Mouse (Mus musculus): Measurements from ENCODE around the gene Ccdc87. TPM values are rescaled to one million over a fixed set of nuclear protein-coding genes. Genes with fewer than 3 reads are reported as not detected.

Gene Ccdc87
- not detected for polyA plus RNA-seq (2017; shearing (Covaris generic))

GRCm38 (mm10) chr19:4839149-4839548, at the start of gene Ccdc87, which contains the start of gene Ccs:
Ccdc87 (plus strand) TSS chr19:4839366.
Ccs (minus strand) TSS chr19:4839332.

DNA sequence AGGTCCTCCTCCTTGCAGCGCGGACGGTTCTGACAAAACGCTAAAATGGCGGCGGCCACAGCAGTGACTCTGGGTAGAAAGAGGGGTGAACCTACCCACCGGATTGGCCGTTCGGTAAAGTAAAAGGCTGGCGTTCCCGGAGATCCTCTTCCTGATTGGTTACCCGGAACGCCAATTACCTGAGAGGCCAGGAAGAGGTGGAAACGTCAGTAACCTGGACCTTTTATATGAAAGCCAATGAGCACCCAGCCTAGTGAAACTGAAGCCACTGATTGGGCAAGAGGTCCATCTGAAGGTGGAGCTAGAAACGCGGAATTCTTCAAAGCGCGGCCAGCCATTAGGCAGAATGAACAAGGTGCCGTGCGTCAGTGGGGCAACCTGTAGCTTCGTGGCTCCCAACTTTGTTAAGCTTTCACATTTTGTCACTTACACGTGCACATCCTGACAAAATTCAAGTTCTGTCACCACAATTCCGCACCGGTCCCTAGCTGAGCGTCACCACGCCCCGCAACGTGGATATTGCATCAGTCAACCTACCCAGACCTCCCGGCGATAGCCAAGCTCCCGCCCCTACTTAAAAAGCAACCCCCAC, 45.2 kb upstream of the Ccdc87 start, which contains the start of gene Rbm4:
TSS of gene Rbm4 (minus strand) at position 71 of the 592 bp plus-strand sequence.

DNA sequence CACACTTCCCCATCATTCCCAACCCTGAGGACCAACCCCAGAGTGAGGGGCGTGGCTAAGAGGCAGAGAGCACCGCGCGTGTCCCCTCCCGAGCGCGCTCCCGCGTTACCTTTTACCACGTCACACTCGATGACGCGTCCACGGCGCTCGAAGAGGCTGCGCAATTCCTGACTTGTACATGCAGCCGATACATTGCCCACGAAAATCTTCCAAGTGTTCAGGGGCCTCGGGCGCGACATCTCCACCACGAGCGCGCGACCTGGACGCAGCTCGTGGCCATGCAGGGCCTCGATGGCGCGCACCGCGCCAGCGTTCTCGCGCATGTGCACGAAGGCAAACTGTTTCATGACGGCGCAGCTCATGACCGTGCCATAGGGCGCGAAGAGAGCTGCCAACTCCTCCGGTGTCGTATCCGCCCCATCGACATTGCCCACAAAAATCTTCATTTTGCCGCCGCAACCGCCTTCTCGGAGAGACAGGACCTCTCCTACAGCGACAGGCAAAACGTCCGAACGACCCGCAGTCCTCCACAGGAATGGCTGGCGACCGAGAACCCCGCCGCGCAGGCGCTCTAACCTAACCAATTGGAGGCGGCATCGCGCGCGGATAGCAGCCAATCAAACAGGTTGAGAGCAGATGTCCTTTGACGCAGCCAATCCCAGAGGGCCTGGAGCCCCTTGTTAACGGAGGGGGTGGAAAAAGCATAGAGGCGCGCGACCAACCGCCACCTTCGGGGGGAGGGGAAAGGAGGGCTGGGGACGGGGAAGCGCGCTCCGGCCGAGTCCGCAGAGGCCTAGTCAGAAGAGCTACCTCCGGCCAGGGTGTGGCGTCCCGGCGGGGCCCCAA, 27.9 kb upstream of the Ccdc87 start, which contains the start of the genes Gm21992 and Rbm14:
TSS of gene Gm21992 (minus strand) at position 550 of the 846 bp plus-strand sequence.
TSS of gene Rbm14 (minus strand) at position 572 of the 846 bp plus-strand sequence.

DNA sequence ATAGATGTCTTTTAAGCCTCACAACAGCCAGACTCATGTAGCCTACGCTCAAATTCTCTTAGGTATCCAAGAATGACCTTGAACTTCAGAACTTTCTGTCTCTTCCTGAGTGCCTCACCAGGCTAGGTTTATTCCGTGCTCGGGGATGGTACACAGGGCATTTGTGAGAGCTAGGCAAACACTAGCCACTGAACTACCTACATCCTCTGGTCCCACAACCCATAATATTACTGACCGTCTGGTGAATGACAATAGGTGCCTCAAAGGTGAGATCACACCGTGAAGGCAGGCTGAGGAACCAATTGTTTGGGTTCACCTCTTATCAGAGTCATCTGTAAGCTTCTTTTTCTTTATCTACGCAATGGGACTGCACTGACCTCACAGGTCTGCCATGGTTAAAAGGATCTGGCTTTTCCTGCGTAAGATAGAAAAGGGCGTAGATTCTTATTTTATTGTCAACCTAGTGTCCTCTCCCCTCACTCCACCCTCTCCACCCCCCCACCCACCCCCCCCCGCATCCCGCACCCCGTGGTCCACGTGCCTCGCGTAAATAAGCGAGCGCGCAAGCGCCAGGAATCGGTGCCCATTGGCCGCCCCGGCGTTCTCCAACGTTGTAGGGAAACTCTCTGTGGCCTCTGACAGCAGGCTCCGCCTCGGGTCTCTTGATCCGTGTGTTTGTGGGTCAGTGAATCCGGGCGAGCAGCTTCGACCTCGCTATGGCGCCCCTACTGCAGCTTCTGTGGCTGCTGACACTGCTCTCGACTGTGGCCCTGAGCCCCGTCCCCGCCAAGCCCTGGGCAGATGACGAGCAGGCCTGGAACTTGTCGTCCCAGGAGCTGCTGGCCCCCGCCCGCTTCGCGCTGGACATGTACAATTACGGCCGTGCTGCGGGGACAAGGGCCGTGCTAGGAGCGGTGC, 15.6 kb downstream of the Ccdc87 start, which contains the start of gene Ctsf:
TSS of gene Ctsf (plus strand) at position 579 of the 918 bp plus-strand sequence.

DNA sequence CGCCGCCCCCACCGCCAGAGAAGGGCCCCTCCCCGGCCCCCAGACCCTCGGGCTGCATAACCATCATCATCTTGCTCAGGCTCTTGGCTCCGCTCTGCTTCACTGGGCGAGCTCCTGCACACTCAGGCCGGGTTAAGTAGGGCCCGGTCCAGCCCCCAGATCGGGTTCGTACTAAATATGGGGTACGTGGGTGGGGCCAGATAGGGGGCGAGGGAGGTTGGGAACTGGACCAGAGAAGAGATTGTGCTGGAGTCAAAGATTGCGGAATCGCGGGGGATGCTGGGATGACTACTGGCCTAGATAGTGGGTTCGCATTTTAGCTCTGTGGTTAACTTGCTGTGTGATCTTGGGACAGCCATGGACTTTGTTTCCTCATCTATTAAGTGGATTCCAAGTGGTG, 38.6 kb downstream of the Ccdc87 start, which contains the start of gene Actn3:
TSS of gene Actn3 (minus strand) at position 125 of the 400 bp plus-strand sequence.

GRCm38 (mm10) chr19:4878405-4879323, 39.5 kb downstream of the Ccdc87 start, which contains the start of gene Zdhhc24:
Zdhhc24 (plus strand) TSS chr19:4878668.

Other genes starting within 250 kb of the Ccdc87 start
- not detected for gene Lrfn4, start 223.7 kb upstream of the Ccdc87 start, polyA plus RNA-seq (2017; shearing (Covaris generic))
- gene Rce1, start 213.7 kb upstream of the Ccdc87 start, polyA plus RNA-seq (2017; shearing (Covaris generic)), result 105 TPM
- gene Gm960, start 140.7 kb upstream of the Ccdc87 start, polyA plus RNA-seq (2017; shearing (Covaris generic)), result not detected
- 0.21 TPM for gene Sptbn2, start 128.2 kb upstream of the Ccdc87 start, polyA plus RNA-seq (2017; shearing (Covaris generic))
- gene Rbm4b, start 82.9 kb upstream of the Ccdc87 start, polyA plus RNA-seq (2017; shearing (Covaris generic)), result 75.2 TPM
- 47.7 TPM for gene Rbm4, start 45.5 kb upstream of the Ccdc87 start, polyA plus RNA-seq (2017; shearing (Covaris generic))
- gene Gm21992, start 27.8 kb upstream of the Ccdc87 start, polyA plus RNA-seq (2017; shearing (Covaris generic)), result 28.1 TPM
- 102 TPM for gene Rbm14, start 27.7 kb upstream of the Ccdc87 start, polyA plus RNA-seq (2017; shearing (Covaris generic))
- 71.3 TPM for gene Ccs, start within 50 bp of the Ccdc87 start, polyA plus RNA-seq (2017; shearing (Covaris generic))
- gene Ctsf, start 15.8 kb downstream of the Ccdc87 start, polyA plus RNA-seq (2017; shearing (Covaris generic)), result 13.9 TPM
- not detected for gene Actn3, start 38.5 kb downstream of the Ccdc87 start, polyA plus RNA-seq (2017; shearing (Covaris generic))
- 4.3 TPM for gene Zdhhc24, start 39.3 kb downstream of the Ccdc87 start, polyA plus RNA-seq (2017; shearing (Covaris generic))
- gene Bbs1, start 67.3 kb downstream of the Ccdc87 start, polyA plus RNA-seq (2017; shearing (Covaris generic)), result 0.37 TPM
- gene Dpp3, start 88.9 kb downstream of the Ccdc87 start, polyA plus RNA-seq (2017; shearing (Covaris generic)), result 59.0 TPM
- gene Peli3, start 103.8 kb downstream of the Ccdc87 start, polyA plus RNA-seq (2017; shearing (Covaris generic)), result 1.4 TPM
- 46.3 TPM for gene Mrpl11, start 122.8 kb downstream of the Ccdc87 start, polyA plus RNA-seq (2017; shearing (Covaris generic))
- gene Npas4, start 150.9 kb downstream of the Ccdc87 start, polyA plus RNA-seq (2017; shearing (Covaris generic)), result not detected
- gene Slc29a2, start 184.5 kb downstream of the Ccdc87 start, polyA plus RNA-seq (2017; shearing (Covaris generic)), result 1.3 TPM
- 3.6 TPM for gene B4gat1, start 199.5 kb downstream of the Ccdc87 start, polyA plus RNA-seq (2017; shearing (Covaris generic))
- 1.8 TPM for gene AC124502.3, start 199.5 kb downstream of the Ccdc87 start, polyA plus RNA-seq (2017; shearing (Covaris generic))
- 82.7 TPM for gene Brms1, start 202.0 kb downstream of the Ccdc87 start, polyA plus RNA-seq (2017; shearing (Covaris generic))
- 0.70 TPM for gene Rin1, start 211.1 kb downstream of the Ccdc87 start, polyA plus RNA-seq (2017; shearing (Covaris generic))
- gene Cd248, start 228.7 kb downstream of the Ccdc87 start, polyA plus RNA-seq (2017; shearing (Covaris generic)), result not detected
- not detected for gene Tmem151a, start 246.2 kb downstream of the Ccdc87 start, polyA plus RNA-seq (2017; shearing (Covaris generic))
- gene Yif1a, start 249.2 kb downstream of the Ccdc87 start, polyA plus RNA-seq (2017; shearing (Covaris generic)), result 34.0 TPM